Mouse (Mus musculus) hindbrain, embryonic 12.5 days (tissue): Measurements from ENCODE around the gene D11Wsu47e. TPM values are rescaled to one million over a fixed set of nuclear protein-coding genes. Genes with fewer than 3 reads are reported as not detected.
"Not testable (repeated sequence)": the region's sequence is repeated elsewhere in the genome, so short reads cannot be mapped to it uniquely, and the experiment has no call there.

ENCODE experiments used
- ATAC-seq: fragments of 200-750 bp; cut with Nextera tagmentation; 2 replicates; pipeline ENCODE4 v1.8.0; 2017; ENCODE audit warnings: moderate TSS enrichment; ENCODE audit not compliant: low FRiP score
- H3K27ac ChIP-seq: fragments of 300-500 bp; sonication (generic); 2 replicates; pipeline ENCODE4 v1.5.1; 2016; ENCODE audit warnings: mild to moderate bottlenecking
- H3K27me3 ChIP-seq: fragments of 300-500 bp; sonication (generic); 2 replicates; pipeline ENCODE4 v1.6.1; 2016; ENCODE audit warnings: mild to moderate bottlenecking
- H3K36me3 ChIP-seq: fragments of 300-500 bp; sonication (generic); 2 replicates; pipeline ENCODE4 v1.6.1; 2016; ENCODE audit warnings: mild to moderate bottlenecking
- H3K4me1 ChIP-seq: fragments of 300-500 bp; sonication (generic); 2 replicates; pipeline ENCODE4 v1.6.1; 2016
- H3K4me2 ChIP-seq: fragments of 300-500 bp; sonication (generic); replicated peaks from 2 replicates; pipeline ENCODE4 v1.6.1; 2016; ENCODE audit warnings: mild to moderate bottlenecking
- H3K4me3 ChIP-seq: fragments of 300-500 bp; sonication (generic); 2 replicates; pipeline ENCODE4 v1.5.1; 2016; ENCODE audit warnings: mild to moderate bottlenecking
- H3K9ac ChIP-seq: fragments of 300-500 bp; sonication (generic); 2 replicates; pipeline ENCODE4 v1.6.1; 2016; ENCODE audit warnings: mild to moderate bottlenecking, moderate library complexity
- H3K9me3 ChIP-seq: fragments of 300-500 bp; sonication (generic); replicated peaks from 2 replicates; pipeline ENCODE4 v1.6.1; 2016; ENCODE audit warnings: mild to moderate bottlenecking
- WGBS: fragments of 180-500 bp; shearing (Covaris S2); methylation state at CpG from one replicate; pipeline ENCODE4 v1.1.7; 2016; 5-methylcytosine and 5-hydroxymethylcytosine counted together
- polyA plus RNA-seq: library from polyadenylated mRNA; unstranded; fragments of >200 nt; fragmentation: Nextera tagmentation; extraction: Ambion mirVana; gene quantifications from 2 replicates; pipeline ENCODE4 v1.2.1, GENCODE M21; 2016

D11Wsu47e gene
- polyA plus RNA-seq, 1 experiment from 2014 or later: 25.9 TPM

- Histone ChIP-seq H3K4me2 (no peak overlapping the region), H3K27ac (no peak overlapping the region), H3K4me1 (peaks cover 22% of the 10 kb centered on the region), H3K4me3 (no peak overlapping the region), H3K27me3 (no peaks in the 10 kb centered on the region), H3K9me3 (no peaks in the 10 kb centered on the region), H3K36me3 (peaks cover 80% of the 10 kb centered on the region), H3K9ac (no peak overlapping the region)
- 76% methylated on average over 18 of the region's 18 CpGs for WGBS
- no peak for ATAC-seq
These were observed 29.5 kb upstream of the D11Wsu47e start for GRCm38 (mm10) chr11:113654561-113655270.

- Histone ChIP-seq H3K36me3 (peaks cover 97% of the 10 kb centered on the region), H3K4me3 (no peak overlapping the region), H3K4me2 (no peak overlapping the region), H3K27me3 (no peaks in the 10 kb centered on the region), H3K4me1 (peaks cover 11% of the 10 kb centered on the region; the same call in 1 of the 2 replicates), H3K9me3 (no peaks in the 10 kb centered on the region), H3K27ac (no peak overlapping the region), H3K9ac (no peak overlapping the region)
- no peak for ATAC-seq
- 90% methylated on average over 8 of the region's 8 CpGs for WGBS
These were observed 27.7 kb upstream of the D11Wsu47e start for GRCm38 (mm10) chr11:113656511-113656932.

GRCm38 (mm10) chr11:113657221-113657620 lies 27.0 kb upstream of the D11Wsu47e start:
- peaks cover 98% of the 10 kb centered on the region for H3K36me3 ChIP-seq
- no peak overlapping the region for H3K4me3 ChIP-seq
- WGBS: 71% methylated on average over 4 of the region's 4 CpGs

DNA sequence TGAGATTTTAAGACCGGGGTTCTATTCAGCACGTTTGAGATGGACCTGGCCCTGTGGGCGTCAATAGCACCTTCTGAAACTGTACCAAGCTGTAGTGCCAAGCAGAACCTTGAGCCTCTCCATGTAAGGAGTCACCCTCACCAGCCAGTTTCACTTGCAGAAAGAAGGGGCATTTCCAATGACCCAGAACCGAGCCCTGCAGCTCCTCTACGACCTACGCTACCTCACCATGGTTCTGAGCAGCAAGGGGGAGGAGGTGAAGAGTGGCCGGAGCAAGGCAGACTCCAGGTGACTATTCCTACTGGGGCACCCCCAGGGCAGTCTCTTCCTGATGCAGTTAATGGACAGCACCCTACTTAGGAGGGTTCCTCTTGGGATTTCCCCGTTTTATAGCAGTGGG lies 25.9 kb upstream of the D11Wsu47e start:
- no peak for ATAC-seq
- H3K9me3 ChIP-seq: no peaks in the 10 kb centered on the region
- WGBS: 87% methylated on average over 8 of the region's 8 CpGs
- no peak overlapping the region for H3K9ac ChIP-seq
- H3K4me1 ChIP-seq: peaks cover 5% of the 10 kb centered on the region; the same call in 1 of the 2 replicates
- H3K4me2 ChIP-seq: no peak overlapping the region
- H3K27me3 ChIP-seq: no peaks in the 10 kb centered on the region
- peaks cover 98% of the 10 kb centered on the region for H3K36me3 ChIP-seq
- no peak overlapping the region for H3K27ac ChIP-seq
- H3K4me3 ChIP-seq: no peak overlapping the region

More at GRCm38 (mm10) chr11:113657221-113657620, 27.0 kb upstream of the D11Wsu47e start:
- H3K27me3 ChIP-seq: no peaks in the 10 kb centered on the region
- ATAC-seq: no peak
- no peak overlapping the region for H3K9ac ChIP-seq
- H3K27ac ChIP-seq: no peak overlapping the region
- H3K9me3 ChIP-seq: no peaks in the 10 kb centered on the region
- peaks cover 8% of the 10 kb centered on the region; the same call in 1 of the 2 replicates for H3K4me1 ChIP-seq
- H3K4me2 ChIP-seq: no peak overlapping the region

DNA sequence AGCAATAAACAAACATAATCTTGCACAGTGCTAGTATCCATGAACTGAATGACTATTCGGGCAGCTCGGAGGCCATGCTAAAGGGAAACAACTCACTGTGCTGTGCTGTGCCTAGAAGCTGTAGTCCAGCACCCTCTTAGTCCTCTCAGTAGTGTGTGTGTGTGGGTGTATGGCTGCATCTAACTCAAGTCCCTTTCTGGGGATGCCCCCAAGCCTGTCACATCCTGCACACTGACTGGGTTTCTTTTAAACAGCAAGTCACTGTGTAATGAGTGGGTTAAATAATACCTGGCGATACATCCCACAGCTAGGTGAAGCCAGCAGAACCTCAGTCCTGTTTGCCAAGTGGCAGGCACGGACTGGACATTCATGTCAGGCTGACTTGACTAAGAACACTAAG lies 25.4 kb upstream of the D11Wsu47e start:
- Histone ChIP-seq H3K9ac (no peak overlapping the region), H3K36me3 (peaks cover 98% of the 10 kb centered on the region), H3K4me1 (peaks cover 5% of the 10 kb centered on the region; the same call in 1 of the 2 replicates), H3K27ac (no peak overlapping the region), H3K4me3 (no peak overlapping the region), H3K9me3 (no peaks in the 10 kb centered on the region), H3K4me2 (no peak overlapping the region), H3K27me3 (no peaks in the 10 kb centered on the region)
- 94% methylated on average over 4 of the region's 4 CpGs for WGBS
- ATAC-seq: no peak

- not testable (repeated sequence) for H3K4me2 ChIP-seq, H3K9ac ChIP-seq, H3K27me3 ChIP-seq, ATAC-seq, H3K4me3 ChIP-seq, H3K4me1 ChIP-seq, H3K9me3 ChIP-seq, H3K27ac ChIP-seq
- H3K36me3 ChIP-seq: peaks cover 90% of the 10 kb centered on the region
- 98% methylated on average over 3 of the region's 3 CpGs for WGBS
These were observed 24.0 kb upstream of the D11Wsu47e start for GRCm38 (mm10) chr11:113660213-113660612.

DNA sequence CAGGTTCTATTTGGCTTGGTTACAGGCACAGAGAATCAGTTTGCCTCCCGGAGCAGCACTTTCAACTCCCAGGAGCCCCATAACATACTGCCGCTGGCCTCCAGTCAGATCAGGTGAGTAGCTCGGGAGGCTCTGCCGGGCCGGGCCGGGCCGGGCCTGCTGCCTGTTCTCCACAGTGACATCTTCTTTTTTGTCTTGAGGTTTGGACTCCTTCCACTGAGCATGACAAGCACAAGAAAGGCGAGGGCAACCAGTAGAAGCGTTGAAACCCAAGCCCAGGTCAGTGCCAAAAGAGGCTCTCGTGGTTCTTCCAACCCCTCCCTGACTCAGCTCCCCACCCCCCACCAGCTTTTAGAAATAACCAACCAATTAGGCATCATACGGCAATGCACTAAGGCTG lies 23.3 kb upstream of the D11Wsu47e start:
- no peak overlapping the region for H3K27ac ChIP-seq
- no peak for ATAC-seq
- no peaks in the 10 kb centered on the region for H3K27me3 ChIP-seq
- peaks cover 83% of the 10 kb centered on the region for H3K36me3 ChIP-seq
- WGBS: 95% methylated on average over 11 of the region's 11 CpGs
- no peak overlapping the region for H3K4me3 ChIP-seq
- peaks cover 5% of the 10 kb centered on the region; the same call in 1 of the 2 replicates for H3K4me1 ChIP-seq
- no peak overlapping the region for H3K9ac ChIP-seq
- no peaks in the 10 kb centered on the region for H3K9me3 ChIP-seq
- H3K4me2 ChIP-seq: no peak overlapping the region

DNA sequence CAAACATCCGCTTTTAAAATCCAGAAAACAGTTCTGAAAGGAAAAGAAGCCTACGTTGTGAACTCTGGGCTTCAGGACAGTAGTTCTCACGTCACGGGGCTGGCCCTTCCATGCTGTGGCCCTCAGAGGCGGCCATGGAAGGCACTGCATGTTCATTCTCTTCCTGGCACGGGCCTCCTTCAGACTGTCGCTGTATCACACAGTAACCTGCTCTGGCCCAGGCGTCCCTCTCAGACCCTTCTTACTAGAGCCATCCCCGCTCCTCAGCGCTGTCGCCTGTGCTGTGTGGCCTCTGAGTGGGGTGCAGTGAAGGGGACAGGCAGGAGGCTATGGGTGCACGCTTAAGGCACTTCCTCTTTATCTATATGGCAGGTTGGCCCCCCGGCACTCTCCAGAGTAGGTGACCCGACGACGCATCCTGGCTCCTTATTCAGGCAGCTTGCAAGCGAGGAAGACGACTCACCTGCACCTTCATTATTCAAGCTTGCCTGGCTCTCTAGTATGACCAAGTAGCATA lies 22.3 kb upstream of the D11Wsu47e start:
- H3K4me2 ChIP-seq: no peak overlapping the region
- no peak for ATAC-seq
- H3K4me3 ChIP-seq: no peak overlapping the region
- no peaks in the 10 kb centered on the region for H3K9me3 ChIP-seq
- H3K36me3 ChIP-seq: peaks cover 77% of the 10 kb centered on the region
- no peak overlapping the region for H3K9ac ChIP-seq
- peaks cover 3% of the 10 kb centered on the region; the same call in 1 of the 2 replicates for H3K4me1 ChIP-seq
- H3K27me3 ChIP-seq: no peaks in the 10 kb centered on the region
- H3K27ac ChIP-seq: no peak overlapping the region
- WGBS: 91% methylated on average over 18 of the region's 18 CpGs

GRCm38 (mm10) chr11:113664279-113664678 lies 19.9 kb upstream of the D11Wsu47e start:
- Histone ChIP-seq H3K36me3 (peaks cover 67% of the 10 kb centered on the region), H3K9ac (no peak overlapping the region), H3K27me3 (no peaks in the 10 kb centered on the region), H3K4me2 (no peak overlapping the region), H3K27ac (no peak overlapping the region), H3K9me3 (no peaks in the 10 kb centered on the region), H3K4me3 (no peak overlapping the region), H3K4me1 (peaks cover 3% of the 10 kb centered on the region; the same call in 1 of the 2 replicates)
- no peak for ATAC-seq
- 81% methylated on average over 2 of the region's 2 CpGs for WGBS

- H3K9ac ChIP-seq: no peak overlapping the region
- H3K4me2 ChIP-seq: no peak overlapping the region
- no peak overlapping the region for H3K4me3 ChIP-seq
- H3K9me3 ChIP-seq: no peaks in the 10 kb centered on the region
- peaks cover 58% of the 10 kb centered on the region for H3K36me3 ChIP-seq
- H3K4me1 ChIP-seq: peaks cover 3% of the 10 kb centered on the region; the same call in 1 of the 2 replicates
- no peaks in the 10 kb centered on the region for H3K27me3 ChIP-seq
- H3K27ac ChIP-seq: no peak overlapping the region
- WGBS: 89% methylated on average over 6 of the region's 6 CpGs
- no peak for ATAC-seq
These were observed 18.0 kb upstream of the D11Wsu47e start for GRCm38 (mm10) chr11:113666205-113666604.

DNA sequence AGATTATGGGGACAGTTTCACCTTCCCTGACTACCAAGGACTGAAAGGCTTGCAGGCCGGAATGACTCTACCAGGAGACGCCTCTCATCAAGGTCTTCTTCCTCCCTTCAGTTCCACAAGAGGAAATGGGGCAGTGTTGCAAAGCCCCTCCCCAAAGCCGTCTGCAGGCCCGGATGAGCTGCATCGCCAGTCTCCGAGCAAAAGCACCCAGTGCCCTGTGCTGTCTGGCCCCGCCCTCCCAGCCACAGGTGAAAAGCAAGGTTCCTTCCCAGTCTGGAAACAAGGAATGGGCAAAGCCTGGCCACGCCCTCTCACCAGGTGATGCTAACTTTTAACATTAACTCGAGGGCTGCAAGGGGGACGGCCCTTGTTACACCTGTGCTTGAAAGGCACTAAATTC lies 17.6 kb upstream of the D11Wsu47e start:
- ATAC-seq: no peak
- no peak overlapping the region; the same call in 1 of the 2 replicates for H3K27ac ChIP-seq

DNA sequence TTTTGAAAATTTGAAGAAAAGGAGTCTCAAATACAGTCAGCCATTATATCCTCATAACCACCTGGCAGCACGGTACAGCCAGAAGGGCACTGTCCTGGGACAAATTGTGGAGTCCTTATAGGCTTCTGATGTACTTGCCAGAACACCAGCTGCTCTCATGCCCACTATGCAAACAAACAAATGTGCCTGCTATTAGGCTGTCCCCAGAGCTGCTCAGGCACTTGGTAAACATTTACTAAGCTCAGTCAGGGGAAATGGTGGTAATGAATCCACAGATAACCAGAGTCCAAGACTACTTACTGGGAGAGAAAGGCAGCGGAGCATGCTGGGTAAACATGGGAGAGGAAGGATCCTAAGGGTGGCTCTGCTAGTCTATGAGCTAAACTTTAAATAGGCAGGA lies 17.1 kb upstream of the D11Wsu47e start:
- ATAC-seq: no peak
- no peaks in the 10 kb centered on the region for H3K9me3 ChIP-seq
- peaks cover 52% of the 10 kb centered on the region for H3K36me3 ChIP-seq

More for the DNA sequence above, 17.6 kb upstream of the D11Wsu47e start:
- Histone ChIP-seq H3K4me3 (no peak overlapping the region), H3K4me2 (no peak overlapping the region), H3K36me3 (peaks cover 57% of the 10 kb centered on the region), H3K9me3 (no peaks in the 10 kb centered on the region), H3K4me1 (peaks cover 3% of the 10 kb centered on the region; the same call in 1 of the 2 replicates), H3K27me3 (no peaks in the 10 kb centered on the region), H3K9ac (no peak overlapping the region)
- WGBS: 65% methylated on average over 10 of the region's 10 CpGs

More for the DNA sequence above, 17.1 kb upstream of the D11Wsu47e start:
- no peak overlapping the region for H3K9ac ChIP-seq
- WGBS: 84% methylated on average over 2 of the region's 2 CpGs
- no peak overlapping the region for H3K4me2 ChIP-seq
- H3K27me3 ChIP-seq: no peaks in the 10 kb centered on the region
- no peak overlapping the region for H3K27ac ChIP-seq
- H3K4me1 ChIP-seq: peaks cover 3% of the 10 kb centered on the region; the same call in 1 of the 2 replicates
- H3K4me3 ChIP-seq: no peak overlapping the region
